Mouse (Mus musculus) neural tube, embryonic 12.5 days (tissue): ENCODE results near the gene Tes. TPM values are rescaled to one million over a fixed set of nuclear protein-coding genes. Genes with fewer than 3 reads are reported as not detected.
"Not testable (repeated sequence)": the region's sequence is repeated elsewhere in the genome, so short reads cannot be mapped to it uniquely, and the experiment has no call there.

Source experiments
- ATAC-seq: fragments of 200-750 bp; cut with Nextera tagmentation; 2 replicates; pipeline ENCODE4 v1.8.0; 2017; ENCODE audit warnings: low read depth, mild to moderate bottlenecking, moderate TSS enrichment, moderate library complexity; ENCODE audit not compliant: low FRiP score
- H3K27ac ChIP-seq: fragments of 300-500 bp; sonication (generic); 2 replicates; pipeline ENCODE4 v1.5.1; 2016
- H3K27me3 ChIP-seq: fragments of 300-500 bp; sonication (generic); replicated peaks from 2 replicates; pipeline ENCODE4 v1.6.1; 2016; ENCODE audit warnings: mild to moderate bottlenecking
- H3K36me3 ChIP-seq: fragments of 300-500 bp; sonication (generic); 2 replicates; pipeline ENCODE4 v1.6.1; 2016; ENCODE audit warnings: mild to moderate bottlenecking
- H3K4me1 ChIP-seq: fragments of 300-500 bp; sonication (generic); 2 replicates; pipeline ENCODE4 v1.6.1; 2016
- H3K4me2 ChIP-seq: fragments of 300-500 bp; sonication (generic); replicated peaks from 2 replicates; pipeline ENCODE4 v1.6.1; 2016; ENCODE audit warnings: mild to moderate bottlenecking
- H3K4me3 ChIP-seq: fragments of 300-500 bp; sonication (generic); 2 replicates; pipeline ENCODE4 v1.5.1; 2016
- H3K9ac ChIP-seq: fragments of 300-500 bp; sonication (generic); 2 replicates; pipeline ENCODE4 v1.6.1; 2016; ENCODE audit warnings: mild to moderate bottlenecking
- H3K9me3 ChIP-seq: fragments of 300-500 bp; sonication (generic); 2 replicates; pipeline ENCODE4 v1.6.1; 2016; ENCODE audit warnings: mild to moderate bottlenecking
- WGBS: fragments of 180-500 bp; shearing (Covaris S2); methylation state at CpG from one replicate; pipeline ENCODE4 v1.1.7; 2016; 5-methylcytosine and 5-hydroxymethylcytosine counted together
- polyA plus RNA-seq: library from polyadenylated mRNA; unstranded; fragments of >200 nt; fragmentation: Nextera tagmentation; extraction: Ambion mirVana; gene quantifications from 2 replicates; pipeline ENCODE4 v1.2.1, GENCODE M21; 2016

Gene Tes
- polyA plus RNA-seq, 1 experiment from 2014 or later, result 67.2 TPM

GRCm38 (mm10) chr6:17060154-17060553 is 4.8 kb upstream of the Tes start:
- Histone ChIP-seq H3K4me2 (no peak overlapping the region), H3K27me3 (no peaks in the 10 kb centered on the region), H3K4me1 (no peaks in the 10 kb centered on the region), H3K4me3 (no peak overlapping the region), H3K9me3 (no peaks in the 10 kb centered on the region), H3K9ac (no peak overlapping the region), H3K36me3 (no peaks in the 10 kb centered on the region), H3K27ac (no peak overlapping the region)
- ATAC-seq, result no peak
- WGBS, result 87% methylated on average over 2 of the region's 2 CpGs

GRCm38 (mm10) chr6:17061826-17062225 is 3.1 kb upstream of the Tes start:
- not testable (repeated sequence) for H3K27ac ChIP-seq, ATAC-seq, H3K36me3 ChIP-seq, H3K9ac ChIP-seq, H3K4me2 ChIP-seq, H3K27me3 ChIP-seq, H3K9me3 ChIP-seq, H3K4me1 ChIP-seq, H3K4me3 ChIP-seq
- 87% methylated on average over 4 of the region's 4 CpGs for WGBS

- Histone ChIP-seq H3K4me1 (no peaks in the 10 kb centered on the region), H3K27me3 (no peaks in the 10 kb centered on the region), H3K4me3 (no peak overlapping the region), H3K27ac (no peak overlapping the region), H3K36me3 (no peaks in the 10 kb centered on the region), H3K9ac (no peak overlapping the region), H3K4me2 (no peak overlapping the region), H3K9me3 (no peaks in the 10 kb centered on the region)
- no peak for ATAC-seq
- WGBS, result 31% methylated on average over 6 of the region's 6 CpGs
These were observed 2.6 kb upstream of the Tes start for GRCm38 (mm10) chr6:17062366-17062765.

- 6% methylated on average over 12 of the region's 12 CpGs for WGBS
- H3K27ac ChIP-seq, result no peak overlapping the region
- peak overlapping the region; percentile 72 for H3K4me3 ChIP-seq
These were observed 831 bp downstream of the Tes start for GRCm38 (mm10) chr6:17065791-17066169.

GRCm38 (mm10) chr6:17066211-17066940 is 1.4 kb downstream of the Tes start:
- WGBS, result 68% methylated on average over 11 of the region's 11 CpGs
- no peak overlapping the region for H3K9ac ChIP-seq

More at GRCm38 (mm10) chr6:17065791-17066169, 831 bp downstream of the Tes start:
- H3K4me1 ChIP-seq, result no peaks in the 10 kb centered on the region
- no peaks in the 10 kb centered on the region for H3K9me3 ChIP-seq
- peak overlapping the region; percentile 80 for H3K9ac ChIP-seq
- H3K36me3 ChIP-seq, result no peaks in the 10 kb centered on the region
- peak overlapping the region; percentile 84 for H3K4me2 ChIP-seq
- ATAC-seq, result peak; percentile 45; the same call in 1 of the 2 replicates
- no peaks in the 10 kb centered on the region for H3K27me3 ChIP-seq

GRCm38 (mm10) chr6:17071899-17072298 is 7.0 kb downstream of the Tes start:
- 89% methylated on average over 3 of the region's 3 CpGs for WGBS
- Histone ChIP-seq H3K27me3 (no peaks in the 10 kb centered on the region), H3K27ac (no peak overlapping the region), H3K9me3 (no peaks in the 10 kb centered on the region), H3K4me3 (no peak overlapping the region), H3K36me3 (no peaks in the 10 kb centered on the region), H3K4me2 (no peak overlapping the region), H3K4me1 (no peaks in the 10 kb centered on the region), H3K9ac (no peak overlapping the region)
- no peak for ATAC-seq

More at GRCm38 (mm10) chr6:17066211-17066940, 1.4 kb downstream of the Tes start:
- H3K4me1 ChIP-seq, result no peaks in the 10 kb centered on the region
- peak overlapping the region; percentile 84 for H3K4me2 ChIP-seq
- H3K27ac ChIP-seq, result no peak overlapping the region
- no peaks in the 10 kb centered on the region for H3K36me3 ChIP-seq
- peak overlapping the region; percentile 72; the same call in 1 of the 2 replicates for H3K4me3 ChIP-seq
- no peaks in the 10 kb centered on the region for H3K27me3 ChIP-seq
- H3K9me3 ChIP-seq, result no peaks in the 10 kb centered on the region
- ATAC-seq, result no peak

- no peak overlapping the region for H3K4me3 ChIP-seq
- WGBS, result 92% methylated on average over 5 of the region's 5 CpGs
- no peaks in the 10 kb centered on the region for H3K27me3 ChIP-seq
- ATAC-seq, result no peak
- H3K36me3 ChIP-seq, result no peaks in the 10 kb centered on the region
- no peak overlapping the region for H3K4me2 ChIP-seq
- H3K9me3 ChIP-seq, result no peaks in the 10 kb centered on the region
- H3K27ac ChIP-seq, result no peak overlapping the region
- no peak overlapping the region for H3K9ac ChIP-seq
- no peaks in the 10 kb centered on the region for H3K4me1 ChIP-seq
These were observed 7.4 kb downstream of the Tes start for GRCm38 (mm10) chr6:17072338-17072737.

- no peaks in the 10 kb centered on the region for H3K4me1 ChIP-seq
- WGBS, result 83% methylated on average over 7 of the region's 7 CpGs
- H3K27me3 ChIP-seq, result no peaks in the 10 kb centered on the region
- H3K36me3 ChIP-seq, result no peaks in the 10 kb centered on the region
- no peak overlapping the region for H3K9ac ChIP-seq
- no peaks in the 10 kb centered on the region for H3K9me3 ChIP-seq
- no peak overlapping the region for H3K4me2 ChIP-seq
- H3K27ac ChIP-seq, result no peak overlapping the region
- no peak for ATAC-seq
- H3K4me3 ChIP-seq, result no peak overlapping the region
These were observed 8.0 kb downstream of the Tes start for GRCm38 (mm10) chr6:17072763-17073484.

- no peaks in the 10 kb centered on the region for H3K9me3 ChIP-seq
- H3K27ac ChIP-seq, result no peak overlapping the region
- H3K4me2 ChIP-seq, result no peak overlapping the region
- no peak overlapping the region for H3K4me3 ChIP-seq
- H3K27me3 ChIP-seq, result no peaks in the 10 kb centered on the region
- 75% methylated on average over 9 of the region's 9 CpGs for WGBS
- no peaks in the 10 kb centered on the region for H3K36me3 ChIP-seq
- no peak for ATAC-seq
- no peak overlapping the region for H3K9ac ChIP-seq
- 0 out of 2 replicates have a peak, but pooled peaks cover 8% of the 10 kb centered on the region for H3K4me1 ChIP-seq
These were observed 12.3 kb downstream of the Tes start for GRCm38 (mm10) chr6:17077270-17077669.

- Histone ChIP-seq H3K9me3 (no peaks in the 10 kb centered on the region), H3K4me3 (no peak overlapping the region), H3K4me1 (0 out of 2 replicates have a peak, but pooled peaks cover 8% of the 10 kb centered on the region), H3K27ac (no peak overlapping the region), H3K27me3 (no peaks in the 10 kb centered on the region), H3K9ac (no peak overlapping the region), H3K4me2 (no peak overlapping the region), H3K36me3 (no peaks in the 10 kb centered on the region)
- no peak for ATAC-seq
- WGBS, result 4% methylated on average over 3 of the region's 3 CpGs
These were observed 12.8 kb downstream of the Tes start for GRCm38 (mm10) chr6:17077720-17078119.

- H3K9me3 ChIP-seq, result no peaks in the 10 kb centered on the region
- no peaks in the 10 kb centered on the region for H3K27me3 ChIP-seq
- no peak overlapping the region for H3K9ac ChIP-seq
- 0 out of 2 replicates have a peak, but pooled peaks cover 8% of the 10 kb centered on the region for H3K4me1 ChIP-seq
- ATAC-seq, result no peak
- no peak overlapping the region for H3K4me3 ChIP-seq
- H3K27ac ChIP-seq, result no peak overlapping the region
- H3K4me2 ChIP-seq, result no peak overlapping the region
- H3K36me3 ChIP-seq, result no peaks in the 10 kb centered on the region
- 34% methylated on average over 5 of the region's 5 CpGs for WGBS
These were observed 14.4 kb downstream of the Tes start for GRCm38 (mm10) chr6:17079304-17079703.

- Histone ChIP-seq H3K4me1 (0 out of 2 replicates have a peak, but pooled peaks cover 8% of the 10 kb centered on the region), H3K27me3 (no peaks in the 10 kb centered on the region), H3K36me3 (no peaks in the 10 kb centered on the region), H3K9me3 (no peaks in the 10 kb centered on the region), H3K4me3 (no peak overlapping the region), H3K4me2 (no peak overlapping the region), H3K27ac (no peak overlapping the region), H3K9ac (no peak overlapping the region)
- ATAC-seq, result no peak
- WGBS, result 53% methylated on average over 5 of the region's 5 CpGs
These were observed 14.9 kb downstream of the Tes start for GRCm38 (mm10) chr6:17079826-17080225.
